Mouse (Mus musculus) neutrophil, adult 65 days (primary cell): ENCODE results near the gene Nudt16l1. TPM values are rescaled to one million over a fixed set of nuclear protein-coding genes. Genes with fewer than 3 reads are reported as not detected.

ENCODE experiments used
- total RNA-seq: library from RNA; stranded (reverse); gene quantifications from 2 replicates; pipeline ENCODE4 v1.2.4, GENCODE M21; 2023

The Nudt16l1 gene
- total RNA-seq: 24.3 and 26.9 TPM in 2 replicates

GRCm38 (mm10) chr16:4938461-4938860 is at the start of gene Nudt16l1:
Gene Nudt16l1 (plus strand): TSS chr16:4938761.

GRCm38 (mm10) chr16:4963797-4964709 is 25.5 kb downstream of the Nudt16l1 start, which contains the start of gene Anks3:
Gene Anks3 (minus strand): TSS chr16:4964205.

Other genes with a start within 250 kb of the Nudt16l1 start
- gene Nmral1, start 219.4 kb upstream of the Nudt16l1 start, total RNA-seq: 12.3 and 12.5 TPM in 2 replicates
- 38.0 and 39.2 TPM in 2 replicates for gene Hmox2, start 212.4 kb upstream of the Nudt16l1 start, total RNA-seq
- gene Cdip1, start 148.5 kb upstream of the Nudt16l1 start, total RNA-seq: 17.8 and 20.7 TPM in 2 replicates
- not detected in 2 replicates for gene 4930562C15Rik, start 103.3 kb upstream of the Nudt16l1 start, total RNA-seq
- gene Ubald1, start 58.4 kb upstream of the Nudt16l1 start, total RNA-seq: 53.8 and 60.0 TPM in 2 replicates
- 55.0 and 72.6 TPM in 2 replicates for gene Mgrn1, start 52.5 kb upstream of the Nudt16l1 start, total RNA-seq
- gene Anks3, start 25.4 kb downstream of the Nudt16l1 start, total RNA-seq: 50.7 and 64.6 TPM in 2 replicates
- gene Sept12, start 59.1 kb downstream of the Nudt16l1 start, total RNA-seq: not detected in 2 replicates
- gene Smim22, start 68.5 kb downstream of the Nudt16l1 start, total RNA-seq: not detected in 2 replicates
- 251 and 261 TPM in 2 replicates for gene Rogdi, start 74.8 kb downstream of the Nudt16l1 start, total RNA-seq
- 168 and 226 TPM in 2 replicates for gene Glyr1, start 111.1 kb downstream of the Nudt16l1 start, total RNA-seq
- 98.3 and 148 TPM in 2 replicates for gene Ubn1, start 111.3 kb downstream of the Nudt16l1 start, total RNA-seq
- 0.16 and 0.29 TPM in 2 replicates for gene Ppl, start 193.7 kb downstream of the Nudt16l1 start, total RNA-seq
- not detected in 2 replicates for gene Sec14l5, start 208.3 kb downstream of the Nudt16l1 start, total RNA-seq